Mouse (Mus musculus) v-Abl transformed pro-B cells (cell line): ENCODE data around the gene BC035044.

Source experiments
- in situ Hi-C, 2 experiments: fragments of 400-800 bp; cut with MboI; formaldehyde crosslinking; loops; one replicate each; pipeline ENCODE4 v1.15.1; 2025; ENCODE audit not compliant: unreplicated experiment in 2 of 2

The BC035044 gene

GRCm38 (mm10) chr6:128838342-128839265 is 52.3 kb downstream of the BC035044 start:
- in situ Hi-C loops, result loop anchor here (5.0 to 25.0 kb wide), 4 partner anchors 236 to 699 kb away; partner anchors contain the start of genes Fkbp4 (in 2 of the 2), Gabarapl1 (in 1 of the 2), Olr1 (in 1 of the 2) and Tmem52b (in 1 of the 2)

- in situ Hi-C loops, result loop anchor here (5.0 to 25.0 kb wide), 4 partner anchors 235 to 700 kb away; partner anchors contain the start of genes Fkbp4 (in 2 of the 2), Gabarapl1 (in 1 of the 2), Olr1 (in 1 of the 2) and Tmem52b (in 1 of the 2)
These were observed 53.2 kb downstream of the BC035044 start for GRCm38 (mm10) chr6:128837454-128838341.

GRCm38 (mm10) chr6:128836955-128837334 is 54.0 kb downstream of the BC035044 start:
- in situ Hi-C loops, result loop anchor here (5.0 to 25.0 kb wide), 4 partner anchors 235 to 700 kb away; partner anchors contain the start of genes Fkbp4 (in 2 of the 2), Gabarapl1 (in 1 of the 2), Olr1 (in 1 of the 2) and Tmem52b (in 1 of the 2)

GRCm38 (mm10) chr6:128836191-128836954 is 54.6 kb downstream of the BC035044 start:
- in situ Hi-C loops, result loop anchor here (5.0 to 25.0 kb wide), 4 partner anchors 234 to 701 kb away; partner anchors contain the start of genes Fkbp4 (in 2 of the 2), Gabarapl1 (in 1 of the 2), Olr1 (in 1 of the 2) and Tmem52b (in 1 of the 2)

GRCm38 (mm10) chr6:128835571-128835970 is 55.4 kb downstream of the BC035044 start:
- in situ Hi-C loops, result loop anchor here (5.0 to 25.0 kb wide), 4 partner anchors 233 to 702 kb away; partner anchors contain the start of genes Fkbp4 (in 2 of the 2), Gabarapl1 (in 1 of the 2), Olr1 (in 1 of the 2) and Tmem52b (in 1 of the 2)

- in situ Hi-C loops, result loop anchor here (25.0 kb wide), 3 partner anchors 396 to 704 kb away; partner anchors contain the start of genes Fkbp4 (in 2 of the 2), Gabarapl1 (in 1 of the 2), Olr1 (in 1 of the 2) and Tmem52b (in 1 of the 2)
These were observed 57.9 kb downstream of the BC035044 start for GRCm38 (mm10) chr6:128833046-128833445.

GRCm38 (mm10) chr6:128829837-128830236 is 61.1 kb downstream of the BC035044 start:
- in situ Hi-C loops, result loop anchor here (25.0 kb wide), 3 partner anchors 393 to 707 kb away; partner anchors contain the start of genes Fkbp4 (in 2 of the 2), Gabarapl1 (in 1 of the 2), Olr1 (in 1 of the 2) and Tmem52b (in 1 of the 2)

- in situ Hi-C loops, result loop anchor here (25.0 kb wide), 3 partner anchors 389 to 711 kb away; partner anchors contain the start of genes Fkbp4 (in 2 of the 2), Gabarapl1 (in 1 of the 2), Olr1 (in 1 of the 2) and Tmem52b (in 1 of the 2)
These were observed 64.1 kb downstream of the BC035044 start for GRCm38 (mm10) chr6:128826781-128827180.

GRCm38 (mm10) chr6:128826132-128826531 is 64.8 kb downstream of the BC035044 start, which contains the start of the genes Gm44511 and Klrb1b:
Gm44511 (minus strand) TSS chr6:128826315.
Klrb1b (minus strand) TSS chr6:128826331.
- in situ Hi-C loops, result loop anchor here (25.0 kb wide), 3 partner anchors 389 to 711 kb away; partner anchors contain the start of genes Fkbp4 (in 2 of the 2), Gabarapl1 (in 1 of the 2), Olr1 (in 1 of the 2) and Tmem52b (in 1 of the 2)

GRCm38 (mm10) chr6:128818083-128818802 is 72.7 kb downstream of the BC035044 start:
- in situ Hi-C loops, result no loop called here

GRCm38 (mm10) chr6:128808532-128808931 is 82.4 kb downstream of the BC035044 start:
- in situ Hi-C loops, result loop anchor here (5.0 to 10.0 kb wide), 3 partner anchors 444 to 516 kb away; no protein-coding TSS in a partner anchor

- in situ Hi-C loops, result loop anchor here (5.0 to 10.0 kb wide), 3 partner anchors 445 to 518 kb away; no protein-coding TSS in a partner anchor
These were observed 83.9 kb downstream of the BC035044 start for GRCm38 (mm10) chr6:128807021-128807420.

- in situ Hi-C loops, result loop anchor here (5.0 to 10.0 kb wide), 6 partner anchors 37 to 520 kb away; no protein-coding TSS in a partner anchor
These were observed 85.9 kb downstream of the BC035044 start for GRCm38 (mm10) chr6:128804823-128805640.

GRCm38 (mm10) chr6:128802999-128803857 is 87.7 kb downstream of the BC035044 start:
- in situ Hi-C loops, result loop anchor here (5.0 to 10.0 kb wide), 4 partner anchors 36 to 522 kb away; no protein-coding TSS in a partner anchor

GRCm38 (mm10) chr6:128802557-128802956 is 88.4 kb downstream of the BC035044 start:
- in situ Hi-C loops, result loop anchor here (5.0 to 10.0 kb wide), 4 partner anchors 35 to 522 kb away; no protein-coding TSS in a partner anchor

GRCm38 (mm10) chr6:128800696-128801095 is 90.2 kb downstream of the BC035044 start:
- in situ Hi-C loops, result loop anchor here (5.0 to 10.0 kb wide), 4 partner anchors 33 to 524 kb away; no protein-coding TSS in a partner anchor
